Mouse (Mus musculus): ENCODE measurements at regions not wholly inside any gene's neighbourhood (a gene's known extent, or its start where the extent isn't known, plus 50 kb on each side); places are given as distances from the start of the nearest gene placed in this dataset.
A peak's percentile ranks its signal among the peaks of the same experiment; 100 is the strongest.

GRCm38 (mm10) chr9:113421121-113421520 lies 286.9 kb downstream of the Pdcd6ip start:
- no peak for DNase-seq (ENCODE audit: low spot score in 2 of 2)

DNA sequence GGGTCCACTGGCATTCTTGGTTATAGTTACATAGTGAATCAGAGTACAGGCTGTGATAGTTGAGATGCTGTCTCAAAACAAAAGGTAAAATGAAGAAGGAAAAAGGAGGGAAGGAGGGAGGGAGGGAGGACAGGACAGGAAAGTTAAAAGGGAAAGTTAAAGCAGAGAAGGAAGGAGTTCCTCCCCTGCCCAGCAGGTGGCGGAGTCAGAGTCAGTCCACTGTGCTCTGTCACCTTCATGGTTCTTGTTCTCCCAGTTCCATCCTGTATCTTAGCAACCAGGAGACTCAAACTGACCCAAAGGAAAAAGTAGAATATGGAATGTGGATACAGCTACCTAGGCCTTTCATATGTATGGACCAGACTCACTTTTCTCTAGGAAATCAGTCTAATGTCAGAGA lies 288.3 kb downstream of the Pdcd6ip start:
- DNase-seq (ENCODE audit: low spot score in 2 of 2), result peak in 1 of 2 experiments; percentile 5

GRCm38 (mm10) chr9:113417106-113417505 lies 291.0 kb downstream of the Pdcd6ip start:
- no peak for DNase-seq (ENCODE audit: low spot score in 2 of 2)

DNA sequence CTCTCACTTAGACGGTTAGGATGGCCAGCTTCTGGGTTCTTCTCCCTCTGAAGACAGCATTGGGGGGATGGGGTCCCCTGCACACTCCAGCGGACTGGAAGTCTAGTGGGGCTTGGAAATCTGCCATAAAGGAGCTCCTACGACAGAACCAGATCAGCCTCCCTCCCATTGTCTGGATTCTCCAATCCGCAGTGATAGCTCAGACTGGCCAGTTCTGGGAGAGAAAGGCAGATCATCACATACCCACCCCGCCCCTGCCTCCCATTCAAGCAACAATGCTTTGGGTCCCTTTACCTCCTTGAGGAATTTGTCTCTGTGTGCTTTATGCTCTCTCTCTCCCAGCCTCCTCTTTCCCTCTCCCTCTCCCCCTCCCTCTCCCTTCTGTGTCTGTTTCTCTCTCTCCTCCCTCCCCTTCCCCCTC lies 292.5 kb downstream of the Pdcd6ip start:
- no peak for DNase-seq (ENCODE audit: low spot score in 2 of 2)

DNA sequence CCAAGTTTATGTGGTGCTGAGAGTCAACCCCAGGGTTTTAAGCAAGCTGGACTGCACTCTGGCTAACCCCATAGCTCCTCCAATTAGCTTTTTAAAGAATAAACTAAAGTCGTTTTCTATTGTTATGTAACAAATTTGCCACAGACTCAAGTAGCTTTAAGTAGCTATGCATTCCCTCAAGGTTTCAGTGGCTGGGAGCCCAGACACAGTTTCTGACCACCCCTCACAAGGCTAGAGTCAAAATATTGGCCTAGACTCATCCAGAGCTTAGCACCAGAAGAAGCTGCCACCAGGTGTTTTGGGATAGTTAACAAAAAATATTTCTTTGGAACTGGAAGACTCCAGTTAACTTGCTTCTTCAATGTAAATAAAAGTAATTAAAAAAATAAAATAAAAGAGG lies 293.4 kb downstream of the Pdcd6ip start:
- DNase-seq (ENCODE audit: low spot score in 2 of 2), result no peak

GRCm38 (mm10) chr9:113413851-113414250 lies 294.2 kb downstream of the Pdcd6ip start:
- no peak for DNase-seq (ENCODE audit: low spot score in 2 of 2)

DNA sequence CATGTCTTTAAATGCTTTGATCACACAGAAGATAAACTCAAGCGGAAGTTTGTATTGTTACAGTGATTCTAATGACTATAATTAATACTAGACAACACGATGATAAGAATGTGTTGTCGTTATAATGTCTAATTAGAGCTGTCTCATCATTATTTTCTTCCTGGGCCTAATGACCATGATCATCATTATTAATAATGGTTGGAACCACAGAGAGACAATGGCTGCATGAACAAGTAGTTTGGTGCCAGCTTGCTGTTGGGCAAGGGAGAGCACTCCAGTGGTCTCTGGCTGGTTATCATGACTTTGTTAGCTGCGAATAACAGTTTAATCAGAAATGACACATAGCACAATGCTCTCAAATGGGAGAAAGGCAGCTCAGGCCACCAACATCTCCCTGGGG lies 296.4 kb downstream of the Pdcd6ip start:
- DNase-seq (ENCODE audit: low spot score in 2 of 2), result no peak

GRCm38 (mm10) chr9:113408521-113408920 lies 299.5 kb downstream of the Pdcd6ip start:
- no peak for DNase-seq (ENCODE audit: low spot score in 2 of 2)

DNA sequence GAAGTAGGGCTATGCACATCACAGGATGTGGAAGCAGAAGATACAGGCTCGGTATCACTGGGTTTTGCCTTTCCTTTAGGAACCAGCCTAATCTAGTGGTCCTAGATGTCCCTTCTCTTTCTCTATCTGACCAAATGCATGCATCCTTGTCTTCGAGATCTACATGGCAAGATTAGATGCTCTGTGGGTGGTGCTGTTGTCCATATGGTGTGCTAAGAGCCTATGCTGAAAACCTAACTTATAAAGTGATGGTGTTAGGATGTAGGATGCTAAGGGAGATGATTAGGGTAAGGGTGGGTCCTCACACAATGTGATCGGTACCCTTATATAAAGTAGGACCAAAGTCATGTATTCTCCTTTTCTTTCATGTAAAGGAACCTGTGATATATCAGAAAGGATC lies 313.7 kb downstream of the Pdcd6ip start:
- no peak for DNase-seq (ENCODE audit: low spot score in 2 of 2)

DNA sequence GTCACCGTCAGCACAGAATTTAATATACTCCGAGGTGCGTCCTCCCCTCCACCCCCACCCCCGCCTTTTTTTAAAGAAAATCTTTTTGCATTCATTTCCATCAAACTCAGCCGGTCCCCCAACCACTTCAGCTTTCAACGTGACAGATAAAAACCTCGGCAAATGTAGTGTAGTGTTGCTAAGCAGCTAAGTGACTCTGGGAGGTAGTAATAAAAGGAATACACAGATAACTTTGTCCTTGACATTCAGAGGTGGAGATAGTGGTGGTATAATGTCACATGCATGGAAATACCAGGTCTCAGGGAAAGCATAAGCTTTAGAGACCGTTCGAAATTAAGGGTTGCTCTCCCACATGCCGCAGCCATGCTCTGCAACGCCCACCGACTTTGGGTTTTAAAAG lies 320.7 kb downstream of the Pdcd6ip start:
- no peak for DNase-seq (ENCODE audit: low spot score in 2 of 2)

GRCm38 (mm10) chr9:113381591-113382110 lies 326.4 kb downstream of the Pdcd6ip start:
- no peak for DNase-seq (ENCODE audit: low spot score in 2 of 2)

- DNase-seq (ENCODE audit: low spot score in 2 of 2), result no peak
These were observed 327.5 kb downstream of the Pdcd6ip start for GRCm38 (mm10) chr9:113380408-113381129.

- no peak for DNase-seq (ENCODE audit: low spot score in 2 of 2)
These were observed 329.5 kb downstream of the Pdcd6ip start for GRCm38 (mm10) chr9:113378525-113378924.

- no peak for DNase-seq (ENCODE audit: low spot score in 2 of 2)
These were observed 336.2 kb downstream of the Pdcd6ip start for GRCm38 (mm10) chr9:113371718-113372306.

DNA sequence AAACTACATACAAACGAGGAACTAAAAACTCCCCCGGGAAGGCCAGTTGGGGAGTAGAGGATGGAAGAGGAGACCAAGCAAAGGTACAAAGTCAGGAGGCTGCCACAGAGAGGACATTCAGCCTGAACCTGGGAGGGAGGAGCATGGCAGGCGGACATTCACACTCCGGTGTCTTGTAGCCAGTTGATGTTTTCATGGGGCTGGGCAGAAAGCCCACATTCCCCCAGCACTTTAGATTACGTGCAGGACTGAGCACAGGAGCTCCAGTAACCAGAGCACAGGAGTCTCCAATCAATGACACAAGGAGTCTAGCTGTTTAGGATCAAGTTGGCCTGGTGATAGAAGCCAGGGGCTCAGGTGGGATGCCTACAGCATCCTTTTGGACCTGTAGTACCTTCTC lies 360.1 kb downstream of the Pdcd6ip start:
- no peak for DNase-seq (ENCODE audit: low spot score in 2 of 2)

GRCm38 (mm10) chr9:113346531-113346930 lies 361.5 kb downstream of the Pdcd6ip start:
- no peak for DNase-seq (ENCODE audit: low spot score in 2 of 2)

DNA sequence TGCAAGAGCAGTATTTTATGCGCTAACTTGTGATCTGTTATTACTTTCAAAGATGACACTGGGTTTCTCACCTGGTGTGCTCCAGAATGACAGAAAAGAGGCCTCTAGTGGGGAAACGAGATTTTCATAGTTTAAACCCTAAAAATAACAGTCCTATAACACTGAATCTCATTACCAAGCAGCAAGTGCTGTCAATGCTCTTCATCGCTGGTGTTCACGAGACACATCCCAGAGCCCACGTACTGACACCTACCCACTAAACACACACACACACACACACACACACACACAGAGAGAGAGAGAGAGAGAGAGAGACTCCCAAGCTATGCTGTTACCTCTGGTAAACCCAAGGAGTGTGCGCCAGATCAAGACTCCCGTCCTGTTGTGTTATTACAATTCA lies 365.9 kb downstream of the Pdcd6ip start:
- no peak for DNase-seq (ENCODE audit: low spot score in 2 of 2)

DNA sequence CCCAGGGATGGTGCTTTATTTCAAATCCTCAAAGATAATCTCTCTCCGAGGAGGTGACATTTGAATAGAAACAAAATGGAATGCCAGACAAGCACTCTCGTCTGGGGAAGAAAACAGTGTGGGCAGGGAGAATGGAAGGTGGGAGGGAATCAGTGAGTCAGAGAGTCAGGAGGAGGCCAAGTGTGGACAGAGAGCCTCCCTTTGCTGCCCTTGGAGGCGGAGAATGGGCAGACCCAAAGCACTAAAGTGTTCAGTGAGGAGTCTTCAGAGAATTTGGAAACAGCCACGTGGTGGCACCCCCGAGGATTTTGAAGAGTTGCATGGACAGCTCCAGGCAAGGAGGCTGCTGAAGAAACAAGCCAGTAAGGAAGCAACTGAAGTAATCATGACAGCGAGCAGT lies 367.2 kb downstream of the Pdcd6ip start:
- DNase-seq (ENCODE audit: low spot score in 2 of 2), result peak in 1 of 2 experiments; percentile 10

DNA sequence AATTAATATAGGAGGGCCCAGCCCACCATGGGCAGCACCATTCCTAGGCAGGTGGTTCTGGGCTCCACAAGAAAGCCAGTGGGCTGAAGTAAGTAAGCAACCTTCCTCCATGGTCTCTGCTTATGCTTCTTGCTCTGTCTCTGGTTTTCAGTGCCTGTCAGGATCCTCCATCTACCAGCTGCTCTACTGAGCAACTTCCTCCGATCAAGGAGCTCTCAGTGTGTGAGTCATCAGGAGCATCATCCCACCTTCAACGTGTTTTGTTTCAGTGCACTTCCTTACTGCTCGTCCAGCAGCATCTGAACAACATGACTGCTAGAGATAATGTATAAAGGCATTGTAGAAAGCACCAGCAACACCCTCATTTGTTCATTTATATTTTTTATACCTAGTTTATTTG lies 368.0 kb downstream of the Pdcd6ip start:
- DNase-seq (ENCODE audit: low spot score in 2 of 2), result no peak

- DNase-seq (ENCODE audit: low spot score in 2 of 2), result no peak
These were observed 383.6 kb downstream of the Pdcd6ip start for GRCm38 (mm10) chr9:113324489-113324888.

DNA sequence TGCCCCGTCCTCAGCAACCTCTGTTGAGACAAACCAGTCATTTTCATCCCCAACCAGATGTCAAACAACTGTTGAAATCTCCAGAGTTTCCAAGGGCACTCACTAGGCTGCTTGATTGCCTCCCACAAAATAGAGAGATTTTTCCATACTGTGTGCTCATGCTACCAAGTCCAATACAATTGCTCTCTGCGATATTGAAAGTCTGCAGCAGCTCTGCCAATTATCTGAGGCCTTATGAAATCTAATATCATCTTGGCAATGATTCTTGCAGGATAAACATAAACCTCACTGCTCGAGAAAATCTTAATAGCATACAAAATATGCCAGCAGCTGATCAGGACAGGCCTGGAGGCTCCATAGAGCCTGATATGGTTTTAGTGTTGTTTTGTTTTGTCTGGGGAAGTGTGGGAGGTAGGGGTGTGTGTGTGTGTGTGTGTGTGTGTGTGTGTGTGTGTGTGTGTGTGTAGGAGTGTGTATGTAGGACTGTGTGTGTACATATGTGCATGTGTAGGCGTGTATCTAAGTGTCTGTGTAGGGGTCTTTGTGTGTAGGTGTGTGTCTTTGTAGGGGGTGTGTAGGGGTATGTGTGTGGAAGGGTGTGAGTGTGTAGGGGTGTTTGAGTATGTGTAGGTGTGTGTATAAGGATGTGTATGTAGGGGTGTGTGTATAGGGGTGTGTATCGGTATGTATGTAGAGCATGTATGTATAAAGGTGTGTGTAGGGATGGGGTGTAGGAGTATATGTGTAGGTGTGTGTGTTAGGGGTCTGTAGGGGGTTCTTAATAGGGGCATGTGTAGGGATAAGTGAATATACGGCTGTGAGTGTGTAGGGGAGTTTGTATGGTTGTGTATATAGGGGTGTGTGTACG lies 398.1 kb downstream of the Pdcd6ip start:
- no peak for DNase-seq (ENCODE audit: low spot score in 2 of 2)

- DNase-seq (ENCODE audit: low spot score in 2 of 2), result no peak
These were observed 402.3 kb downstream of the Pdcd6ip start for GRCm38 (mm10) chr9:113305761-113306160.
